Mouse (Mus musculus) liver, postnatal 0 days (tissue): ENCODE measurements around the gene Adar.

ENCODE experiments used
- CTCF ChIP-seq: sonication (generic); IDR thresholded peaks from 2 replicates; pipeline ENCODE4 v1.5.1; 2016; ENCODE audit warnings: antibody characterized with exemption, low read depth
- EP300 ChIP-seq: IDR thresholded peaks from 2 replicates; pipeline ENCODE4 v1.6.1; 2016; ENCODE audit warnings: antibody characterized with exemption, low read depth, mild to moderate bottlenecking

DNA sequence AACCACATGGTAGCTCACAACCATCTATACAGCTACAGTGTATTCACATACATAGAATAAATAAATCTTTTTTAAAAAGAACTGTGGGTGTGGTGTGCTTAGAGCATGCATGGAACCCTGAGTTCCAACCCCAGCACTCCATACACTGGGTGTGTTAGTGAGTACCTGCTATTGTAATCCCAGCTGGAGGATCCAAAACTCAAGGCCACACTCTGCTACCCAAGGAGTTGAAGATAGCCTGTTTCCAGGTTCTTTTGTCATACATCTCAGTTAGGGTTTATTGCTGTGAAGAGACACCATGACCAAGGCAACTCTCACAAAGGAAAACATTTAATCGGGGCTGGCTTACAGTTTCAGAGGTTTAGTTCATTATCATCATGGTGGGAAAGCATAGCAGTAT lies 15.9 kb upstream of the Adar start:
- TF ChIP-seq CTCF (no peak), EP300 (no peak)
